Mouse (Mus musculus) forebrain, embryonic 16.5 days (tissue): ENCODE data around the gene Kmt2d. TPM values are rescaled to one million over a fixed set of nuclear protein-coding genes. Genes with fewer than 3 reads are reported as not detected.

ENCODE experiments used
- ATAC-seq: fragments of 200-750 bp; cut with Nextera tagmentation; 2 replicates; pipeline ENCODE4 v1.8.0; 2017; ENCODE audit warnings: mild to moderate bottlenecking, moderate library complexity
- H3K27ac ChIP-seq: fragments of 300-500 bp; sonication (generic); 2 replicates; pipeline ENCODE4 v1.5.1; 2014; ENCODE audit warnings: low read length, control low read depth
- H3K27me3 ChIP-seq: fragments of 300-500 bp; sonication (generic); replicated peaks from 2 replicates; pipeline ENCODE4 v1.6.1; 2014; ENCODE audit warnings: low read length; ENCODE audit not compliant: control insufficient read depth, insufficient read depth
- H3K36me3 ChIP-seq: fragments of 300-500 bp; sonication (generic); 2 replicates; pipeline ENCODE4 v1.6.1; 2014; ENCODE audit not compliant: control insufficient read depth, insufficient read depth
- H3K4me1 ChIP-seq: fragments of 300-500 bp; sonication (generic); replicated peaks from 2 replicates; pipeline ENCODE4 v1.6.1; 2014; ENCODE audit warnings: low read length; ENCODE audit not compliant: control insufficient read depth, insufficient read depth
- H3K4me2 ChIP-seq: fragments of 300-500 bp; sonication (generic); 2 replicates; pipeline ENCODE4 v1.6.1; 2014; ENCODE audit warnings: mild to moderate bottlenecking, low read length, control low read depth
- H3K4me3 ChIP-seq: fragments of 300-500 bp; sonication (generic); replicated peaks from 2 replicates; pipeline ENCODE4 v1.5.1; 2014; ENCODE audit warnings: mild to moderate bottlenecking, low read length, control low read depth
- H3K9ac ChIP-seq: fragments of 300-500 bp; sonication (generic); replicated peaks from 2 replicates; pipeline ENCODE4 v1.6.1; 2014; ENCODE audit warnings: low read depth, low read length, control low read depth
- H3K9me3 ChIP-seq: fragments of 300-500 bp; sonication (generic); 2 replicates; pipeline ENCODE4 v1.6.1; 2016; ENCODE audit warnings: low read length; ENCODE audit not compliant: control insufficient read depth
- WGBS: fragments of 180-500 bp; shearing (Covaris S2); extraction: QIAGEN DNeasy Blood & Tissue Kit; methylation state at CpG from one replicate; pipeline ENCODE4 v1.1.7; 2014; 5-methylcytosine and 5-hydroxymethylcytosine counted together
- polyA plus RNA-seq: library from polyadenylated mRNA; unstranded; fragments of >200 nt; fragmentation: Nextera tagmentation; extraction: Ambion mirVana; gene quantifications from 2 replicates; pipeline ENCODE4 v1.2.1, GENCODE M21; 2015

Gene Kmt2d
- polyA plus RNA-seq, 1 experiment from 2014 or later: 12.8 TPM

GRCm38 (mm10) chr15:98863451-98863958 is 7.5 kb downstream of the Kmt2d start:
- Histone ChIP-seq H3K4me2 (no peak overlapping the region), H3K4me3 (no peak overlapping the region), H3K27me3 (no peaks in the 10 kb centered on the region), H3K4me1 (peaks cover 20% of the 10 kb centered on the region), H3K9me3 (no peaks in the 10 kb centered on the region), H3K36me3 (peaks cover 57% of the 10 kb centered on the region), H3K9ac (no peak overlapping the region), H3K27ac (no peak overlapping the region)
- ATAC-seq: no peak
- 92% methylated on average over 12 of the region's 12 CpGs for WGBS

DNA sequence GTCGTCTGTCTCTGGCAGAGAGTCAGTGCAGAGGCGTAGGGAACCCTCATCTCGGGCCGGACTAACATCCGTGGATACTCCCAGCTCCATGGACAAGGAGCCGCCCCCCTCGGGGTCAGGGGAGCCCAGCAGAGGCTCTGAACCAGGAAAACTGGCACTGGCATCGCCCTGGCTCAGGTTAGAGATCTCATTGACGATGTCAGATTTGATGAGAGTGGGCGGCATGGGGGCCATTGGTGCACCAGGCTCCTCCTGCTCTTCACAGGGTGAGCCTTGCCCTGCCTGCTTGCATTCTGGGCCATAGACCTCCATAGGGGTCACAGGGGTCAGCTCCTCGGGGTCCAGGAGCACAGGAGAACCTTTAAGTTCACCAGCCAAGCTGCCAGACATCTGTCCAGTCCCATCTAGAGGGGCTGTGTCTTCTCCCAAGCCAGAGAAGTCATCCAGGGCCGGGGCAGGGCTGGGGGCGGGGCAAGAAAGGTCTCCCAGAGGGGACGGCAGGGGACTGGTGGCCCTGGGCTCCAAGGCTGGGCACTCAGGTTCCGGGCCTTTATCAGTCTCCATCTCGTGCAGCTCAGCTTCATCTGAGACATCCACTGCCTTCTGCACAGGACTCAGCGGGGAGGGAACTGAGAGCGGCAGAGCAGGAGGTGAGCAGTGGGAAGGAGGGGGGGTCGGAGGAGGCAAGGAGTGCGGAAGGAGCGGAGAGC is 9.1 kb downstream of the Kmt2d start:
- no peak overlapping the region for H3K4me2 ChIP-seq
- no peaks in the 10 kb centered on the region for H3K27me3 ChIP-seq
- peaks cover 3% of the 10 kb centered on the region for H3K4me1 ChIP-seq
- H3K4me3 ChIP-seq: no peak overlapping the region
- H3K36me3 ChIP-seq: peaks cover 71% of the 10 kb centered on the region
- H3K9ac ChIP-seq: no peak overlapping the region
- H3K9me3 ChIP-seq: no peaks in the 10 kb centered on the region
- ATAC-seq: no peak
- H3K27ac ChIP-seq: no peak overlapping the region
- WGBS: 88% methylated on average over 21 of the region's 21 CpGs

GRCm38 (mm10) chr15:98860921-98861320 is 10.1 kb downstream of the Kmt2d start:
- H3K27ac ChIP-seq: no peak overlapping the region
- H3K9ac ChIP-seq: no peak overlapping the region
- 93% methylated on average over 18 of the region's 18 CpGs for WGBS
- H3K4me1 ChIP-seq: no peaks in the 10 kb centered on the region
- H3K4me2 ChIP-seq: no peak overlapping the region
- no peak for ATAC-seq
- H3K36me3 ChIP-seq: peaks cover 72% of the 10 kb centered on the region
- no peaks in the 10 kb centered on the region for H3K27me3 ChIP-seq
- no peak overlapping the region for H3K4me3 ChIP-seq
- no peaks in the 10 kb centered on the region for H3K9me3 ChIP-seq

GRCm38 (mm10) chr15:98859319-98860043 is 11.5 kb downstream of the Kmt2d start:
- no peaks in the 10 kb centered on the region for H3K4me1 ChIP-seq
- H3K4me3 ChIP-seq: no peak overlapping the region
- ATAC-seq: no peak
- WGBS: 88% methylated on average over 9 of the region's 9 CpGs
- H3K4me2 ChIP-seq: no peak overlapping the region
- H3K27me3 ChIP-seq: no peaks in the 10 kb centered on the region
- no peak overlapping the region for H3K27ac ChIP-seq
- H3K9me3 ChIP-seq: no peaks in the 10 kb centered on the region
- H3K9ac ChIP-seq: no peak overlapping the region
- H3K36me3 ChIP-seq: peaks cover 74% of the 10 kb centered on the region

DNA sequence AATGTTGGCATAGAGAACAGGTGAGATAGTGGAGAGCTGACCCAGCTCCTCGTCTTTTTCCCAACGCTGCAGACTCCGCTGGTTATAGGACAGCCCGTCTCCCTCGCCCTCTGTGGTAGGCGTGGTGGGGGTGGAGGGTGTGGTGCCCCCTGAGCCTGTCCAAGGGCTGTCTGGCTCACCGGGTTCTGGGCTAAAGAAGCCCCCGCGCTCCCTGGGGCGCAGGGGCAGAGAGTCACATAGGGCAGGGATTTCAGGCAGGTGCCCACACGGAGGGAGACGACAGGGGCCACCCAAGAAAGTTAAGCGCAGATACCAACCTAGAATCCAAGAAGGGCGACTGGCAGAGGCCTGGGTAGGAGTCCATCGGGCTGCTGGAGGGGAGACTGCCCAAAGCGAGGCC is 16.8 kb downstream of the Kmt2d start:
- Histone ChIP-seq H3K27me3 (no peaks in the 10 kb centered on the region), H3K4me3 (no peak overlapping the region), H3K4me2 (no peak overlapping the region), H3K27ac (no peak overlapping the region), H3K9ac (no peak overlapping the region), H3K4me1 (no peaks in the 10 kb centered on the region), H3K9me3 (no peaks in the 10 kb centered on the region), H3K36me3 (peaks cover 73% of the 10 kb centered on the region)
- WGBS: 94% methylated on average over 16 of the region's 16 CpGs
- ATAC-seq: no peak

DNA sequence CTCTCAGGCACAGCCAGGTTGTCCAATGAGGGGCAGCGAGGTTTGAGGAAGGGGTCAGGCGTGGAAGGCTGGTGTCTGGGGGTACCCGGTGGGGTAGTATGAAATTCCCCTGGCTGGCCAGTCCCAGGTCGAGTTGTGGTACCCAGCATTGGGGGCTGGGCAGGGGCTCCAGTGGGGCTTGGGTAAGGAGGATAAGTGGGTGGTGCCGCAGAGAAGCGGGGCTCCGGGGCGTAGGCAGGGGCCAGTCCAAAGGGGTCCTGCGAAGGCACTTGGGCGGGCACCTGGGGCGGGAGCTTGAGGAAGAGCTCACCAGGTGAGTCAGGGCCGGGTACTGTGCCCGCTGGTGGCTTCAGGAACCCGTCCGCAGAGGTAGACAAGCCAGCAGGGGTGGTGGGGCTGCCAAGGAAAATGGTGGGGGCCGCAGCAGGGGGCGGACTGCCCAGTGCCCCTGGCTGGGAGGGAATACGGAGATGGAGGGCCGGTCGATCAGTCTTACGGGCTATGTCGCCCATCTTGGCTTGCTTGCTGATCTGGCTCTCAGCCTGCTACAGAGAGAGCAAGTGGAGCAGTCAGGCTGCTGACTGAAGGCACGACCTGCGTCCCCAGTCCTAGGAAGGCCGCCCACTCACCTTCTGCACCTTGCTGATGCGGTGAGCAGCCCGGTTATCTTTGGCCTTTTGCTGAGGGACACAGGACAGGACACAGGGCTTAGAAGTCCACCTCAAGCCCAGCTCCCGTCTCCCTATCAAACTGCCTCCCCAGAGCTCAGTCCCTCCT is 17.7 kb downstream of the Kmt2d start:
- no peak overlapping the region for H3K4me3 ChIP-seq
- H3K36me3 ChIP-seq: peaks cover 69% of the 10 kb centered on the region
- WGBS: 92% methylated on average over 28 of the region's 28 CpGs
- H3K9ac ChIP-seq: no peak overlapping the region
- H3K4me2 ChIP-seq: no peak overlapping the region
- no peak for ATAC-seq
- no peaks in the 10 kb centered on the region for H3K9me3 ChIP-seq
- no peaks in the 10 kb centered on the region for H3K27me3 ChIP-seq
- no peak overlapping the region for H3K27ac ChIP-seq
- no peaks in the 10 kb centered on the region for H3K4me1 ChIP-seq

- Histone ChIP-seq H3K9me3 (no peaks in the 10 kb centered on the region), H3K4me2 (no peak overlapping the region), H3K4me3 (no peak overlapping the region), H3K27me3 (no peaks in the 10 kb centered on the region), H3K4me1 (no peaks in the 10 kb centered on the region), H3K36me3 (peaks cover 66% of the 10 kb centered on the region), H3K9ac (no peak overlapping the region), H3K27ac (no peak overlapping the region)
- no peak for ATAC-seq
- 96% methylated on average over 9 of the region's 9 CpGs for WGBS
Observed at GRCm38 (mm10) chr15:98852733-98853132, 18.3 kb downstream of the Kmt2d start.

DNA sequence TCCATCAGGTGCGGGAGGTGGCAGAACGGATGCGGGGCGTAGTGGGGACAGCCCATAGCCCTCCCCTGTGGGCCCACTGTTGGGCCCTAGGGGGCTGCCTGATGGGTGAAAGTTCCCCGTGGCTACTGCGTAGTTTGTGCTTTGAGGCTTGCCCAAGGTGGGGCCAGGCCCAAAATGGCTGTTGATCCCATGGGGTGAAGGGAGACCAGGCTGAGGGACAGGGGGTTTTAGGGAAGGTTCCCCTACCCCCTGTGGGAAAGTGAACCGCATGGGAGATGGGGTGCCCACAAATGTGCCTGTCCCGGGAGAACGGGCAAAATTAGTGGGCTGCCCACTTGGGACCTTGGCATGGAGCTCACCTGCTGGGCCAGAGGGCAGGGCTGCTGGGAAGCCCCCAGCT is 18.9 kb downstream of the Kmt2d start:
- Histone ChIP-seq H3K27me3 (no peaks in the 10 kb centered on the region), H3K4me3 (no peak overlapping the region), H3K4me2 (no peak overlapping the region), H3K9me3 (no peaks in the 10 kb centered on the region), H3K36me3 (peaks cover 66% of the 10 kb centered on the region), H3K4me1 (no peaks in the 10 kb centered on the region), H3K27ac (no peak overlapping the region), H3K9ac (no peak overlapping the region)
- ATAC-seq: no peak
- 95% methylated on average over 9 of the region's 9 CpGs for WGBS

GRCm38 (mm10) chr15:98851229-98851818 is 19.7 kb downstream of the Kmt2d start:
- H3K36me3 ChIP-seq: peaks cover 68% of the 10 kb centered on the region

More at GRCm38 (mm10) chr15:98851229-98851818, 19.7 kb downstream of the Kmt2d start:
- no peak overlapping the region for H3K27ac ChIP-seq
- H3K4me2 ChIP-seq: no peak overlapping the region
- H3K4me1 ChIP-seq: no peaks in the 10 kb centered on the region
- no peak overlapping the region for H3K4me3 ChIP-seq
- no peak overlapping the region for H3K9ac ChIP-seq
- no peaks in the 10 kb centered on the region for H3K9me3 ChIP-seq
- WGBS: 90% methylated on average over 21 of the region's 21 CpGs
- H3K27me3 ChIP-seq: no peaks in the 10 kb centered on the region
- no peak for ATAC-seq
